Mouse (Mus musculus) thymus, adult 18-20 months (tissue): ENCODE data around the gene Pole3.

ENCODE experiments used
- DNase-seq, 2 experiments: peaks; one replicate each; pipeline ENCODE4 v3.0.0; 2022; ENCODE audit warnings: mixed read lengths in 2 of 2

Gene Pole3

GRCm38 (mm10) chr4:62524651-62525488, at the start of gene Pole3, which contains the start of gene 4933430I17Rik:
TSS of gene Pole3 (minus strand) at chr4:62525068.
TSS of gene 4933430I17Rik (plus strand) at chr4:62525369.
- peak; percentile 89 to 94 for DNase-seq

- no peak for DNase-seq
These were observed 45.2 kb upstream of the Pole3 start for GRCm38 (mm10) chr4:62570029-62570428.

GRCm38 (mm10) chr4:62569603-62570002, 44.7 kb upstream of the Pole3 start:
- no peak for DNase-seq

GRCm38 (mm10) chr4:62568359-62568758, 43.5 kb upstream of the Pole3 start:
- no peak for DNase-seq

- DNase-seq, result no peak
These were observed 42.8 kb upstream of the Pole3 start for GRCm38 (mm10) chr4:62567696-62568095.

- DNase-seq, result no peak
These were observed 41.7 kb upstream of the Pole3 start for GRCm38 (mm10) chr4:62566530-62566929.

GRCm38 (mm10) chr4:62562006-62562405, 37.1 kb upstream of the Pole3 start:
- no peak for DNase-seq

- no peak for DNase-seq
These were observed 36.7 kb upstream of the Pole3 start for GRCm38 (mm10) chr4:62561630-62562001.

GRCm38 (mm10) chr4:62560963-62561629, 36.2 kb upstream of the Pole3 start:
- peak; percentile 29 to 69 for DNase-seq

- DNase-seq, result no peak
These were observed 35.0 kb upstream of the Pole3 start, which contains the start of gene Rgs3 for GRCm38 (mm10) chr4:62559797-62560329. TSS of gene Rgs3 (plus strand) at chr4:62559847.

GRCm38 (mm10) chr4:62557436-62557835, 32.6 kb upstream of the Pole3 start:
- no peak for DNase-seq

- DNase-seq, result peak; percentile 22 to 56
These were observed 27.1 kb upstream of the Pole3 start for GRCm38 (mm10) chr4:62551966-62552365.

GRCm38 (mm10) chr4:62544801-62545200, 19.9 kb upstream of the Pole3 start:
- DNase-seq, result no peak

GRCm38 (mm10) chr4:62543782-62544181, 18.9 kb upstream of the Pole3 start:
- no peak for DNase-seq

- no peak for DNase-seq
These were observed 16.9 kb upstream of the Pole3 start for GRCm38 (mm10) chr4:62541802-62542201.

GRCm38 (mm10) chr4:62533729-62534128, 8.9 kb upstream of the Pole3 start:
- no peak for DNase-seq

GRCm38 (mm10) chr4:62527655-62528054, 2.8 kb upstream of the Pole3 start:
- no peak for DNase-seq

- DNase-seq, result no peak
These were observed 1.4 kb upstream of the Pole3 start for GRCm38 (mm10) chr4:62526256-62526655.

- no peak for DNase-seq
These were observed 582 bp upstream of the Pole3 start for GRCm38 (mm10) chr4:62525489-62525811.

- DNase-seq, result no peak
These were observed 3.9 kb downstream of the Pole3 start for GRCm38 (mm10) chr4:62520892-62521400.

GRCm38 (mm10) chr4:62519849-62520233, 5.0 kb downstream of the Pole3 start, which contains the start of gene Alad:
TSS of gene Alad (minus strand) at chr4:62519918.
- peak; percentile 68 to 69 for DNase-seq

- no peak for DNase-seq
These were observed 5.6 kb downstream of the Pole3 start for GRCm38 (mm10) chr4:62519122-62519848.
